Mouse (Mus musculus): ENCODE measurements at regions not wholly inside any gene's neighbourhood (a gene's known extent, or its start where the extent isn't known, plus 50 kb on each side); places are given as distances from the start of the nearest gene placed in this dataset.

- no peak overlapping the region for H3K27ac ChIP-seq (replicated peaks; ENCODE audit: low read depth, low read length)
- H3K4me3 ChIP-seq (ENCODE audit: insufficient read depth, low read depth, low read length): no peak overlapping the region
- peaks cover 11% of the 10 kb centered on the region for H3K4me1 ChIP-seq (ENCODE audit: control insufficient read depth, insufficient read depth, insufficient read length, low read length)
Measured at GRCm38 (mm10) chr11:79802566-79802965, 159.6 kb downstream of the Utp6 start.

- Histone ChIP-seq H3K4me1 (ENCODE audit: control insufficient read depth, insufficient read depth, insufficient read length, low read length) (no peaks in the 10 kb centered on the region), H3K27ac (replicated peaks; ENCODE audit: low read depth, low read length) (no peak overlapping the region), H3K4me3 (ENCODE audit: insufficient read depth, low read depth, low read length) (no peak overlapping the region)
Measured at GRCm38 (mm10) chr11:79800256-79800655, 161.9 kb downstream of the Utp6 start.

DNA sequence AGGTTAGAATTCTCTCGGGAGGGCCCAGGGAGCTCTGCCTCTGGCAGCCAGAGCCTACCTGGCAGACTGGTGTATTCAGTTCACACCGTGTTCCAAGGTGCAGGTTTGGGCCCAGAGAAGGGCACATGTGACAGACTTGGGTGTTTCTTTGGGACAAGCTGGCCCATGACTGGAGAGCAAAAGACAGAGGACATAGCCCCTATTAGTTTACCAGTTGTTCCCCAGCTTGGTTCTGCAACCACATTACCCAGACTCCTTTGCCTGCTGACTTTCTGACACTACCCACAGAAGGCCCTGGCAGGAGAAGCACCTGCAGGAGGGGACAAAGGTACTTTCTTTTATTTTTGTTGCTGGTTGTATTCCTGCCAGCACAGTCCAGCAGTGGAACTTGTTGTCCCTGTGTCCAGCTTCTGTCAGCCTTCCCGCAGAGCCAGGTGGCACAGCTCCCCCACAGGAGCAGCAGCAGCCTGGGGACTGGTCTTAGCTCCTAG, 173.9 kb downstream of the Utp6 start:
- Histone ChIP-seq H3K27ac (replicated peaks; ENCODE audit: low read depth, low read length) (no peak overlapping the region), H3K4me1 (ENCODE audit: control insufficient read depth, insufficient read depth, insufficient read length, low read length) (0 out of 2 replicates have a peak, but pooled peaks cover 2% of the 10 kb centered on the region), H3K4me3 (ENCODE audit: insufficient read depth, low read depth, low read length) (no peak overlapping the region)

- Histone ChIP-seq H3K27ac (replicated peaks; ENCODE audit: low read depth, low read length) (no peak overlapping the region), H3K4me1 (ENCODE audit: control insufficient read depth, insufficient read depth, insufficient read length, low read length) (0 out of 2 replicates have a peak, but pooled peaks cover 2% of the 10 kb centered on the region), H3K4me3 (ENCODE audit: insufficient read depth, low read depth, low read length) (no peak overlapping the region)
Measured at GRCm38 (mm10) chr11:79787766-79788165, 174.4 kb downstream of the Utp6 start.

DNA sequence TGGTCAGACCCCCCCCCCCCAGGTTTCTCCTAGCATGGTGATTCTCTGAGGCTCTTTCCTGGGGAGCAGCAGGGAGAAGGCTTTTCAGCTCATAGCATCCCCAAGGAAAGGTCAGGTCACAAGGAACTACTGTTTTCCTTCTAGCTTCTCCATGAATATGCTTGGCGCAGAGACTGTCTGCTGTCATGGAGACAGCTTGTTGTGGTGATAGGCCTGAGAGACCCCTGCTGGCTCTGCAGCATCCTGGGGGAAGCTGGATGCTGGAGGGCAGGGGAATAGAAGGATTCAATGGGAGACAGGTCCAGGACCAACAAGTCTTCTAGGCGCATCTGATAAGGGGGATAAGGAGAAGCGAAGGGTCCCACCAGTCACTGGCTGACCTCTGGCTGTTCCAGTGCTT, 178.1 kb downstream of the Utp6 start:
- Histone ChIP-seq H3K27ac (replicated peaks; ENCODE audit: low read depth, low read length) (no peak overlapping the region), H3K4me1 (ENCODE audit: control insufficient read depth, insufficient read depth, insufficient read length, low read length) (peaks cover 6% of the 10 kb centered on the region; the same call in 1 of the 2 replicates), H3K4me3 (ENCODE audit: insufficient read depth, low read depth, low read length) (no peak overlapping the region)

- Histone ChIP-seq H3K4me1 (ENCODE audit: control insufficient read depth, insufficient read depth, insufficient read length, low read length) (peaks cover 13% of the 10 kb centered on the region), H3K4me3 (ENCODE audit: insufficient read depth, low read depth, low read length) (no peak overlapping the region), H3K27ac (replicated peaks; ENCODE audit: low read depth, low read length) (no peak overlapping the region)
Measured at GRCm38 (mm10) chr11:79781966-79782365, 180.2 kb downstream of the Utp6 start.

DNA sequence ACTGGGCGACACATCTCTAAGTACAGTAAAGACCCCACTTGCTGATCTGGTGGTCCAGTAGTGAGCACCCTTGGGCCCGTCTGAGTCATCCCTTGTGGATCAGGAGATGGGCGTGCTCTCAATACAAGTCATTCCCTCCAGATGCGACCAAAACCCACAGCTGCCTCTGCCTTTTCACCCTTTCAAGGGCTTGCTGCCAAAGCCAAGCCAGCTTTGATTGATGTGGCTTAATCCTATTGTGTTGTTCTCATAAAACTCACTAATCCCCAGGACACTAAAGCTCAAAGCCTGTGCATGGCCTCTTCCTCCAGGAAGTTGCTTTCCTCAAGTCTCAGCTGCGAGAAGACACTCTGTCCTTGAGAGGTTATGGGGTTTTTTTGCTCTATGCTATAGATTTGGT, 182.4 kb downstream of the Utp6 start:
- H3K27ac ChIP-seq (replicated peaks; ENCODE audit: low read depth, low read length): peak overlapping the region; percentile 67; the same call in 1 of the 2 replicates
- H3K4me1 ChIP-seq (ENCODE audit: control insufficient read depth, insufficient read depth, insufficient read length, low read length): peaks cover 13% of the 10 kb centered on the region

DNA sequence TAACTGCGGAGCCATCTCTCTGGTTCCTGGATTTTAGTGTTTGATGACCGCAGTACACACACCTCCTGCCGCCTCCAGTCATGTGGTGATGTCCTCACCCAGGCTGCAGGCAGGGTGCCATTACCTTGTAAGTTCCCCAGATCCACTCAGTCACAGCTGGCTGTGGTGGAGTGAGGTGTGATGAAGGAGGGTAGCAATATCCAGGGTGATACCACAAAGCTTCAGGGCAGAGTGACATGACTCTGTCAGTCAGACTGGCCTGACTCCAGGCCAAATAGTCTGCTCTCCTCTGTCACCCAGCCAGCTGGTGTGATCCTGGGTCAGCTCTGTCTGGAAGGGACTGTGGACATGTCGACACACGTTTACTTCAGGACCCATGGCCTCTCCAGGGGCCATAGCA, 183.7 kb downstream of the Utp6 start:
- Histone ChIP-seq H3K27ac (replicated peaks; ENCODE audit: low read depth, low read length) (peak overlapping the region; percentile 65), H3K4me1 (ENCODE audit: control insufficient read depth, insufficient read depth, insufficient read length, low read length) (peaks cover 13% of the 10 kb centered on the region), H3K4me3 (ENCODE audit: insufficient read depth, low read depth, low read length) (no peak overlapping the region)

More for the DNA sequence above, 182.4 kb downstream of the Utp6 start:
- no peak overlapping the region for H3K4me3 ChIP-seq (ENCODE audit: insufficient read depth, low read depth, low read length)

DNA sequence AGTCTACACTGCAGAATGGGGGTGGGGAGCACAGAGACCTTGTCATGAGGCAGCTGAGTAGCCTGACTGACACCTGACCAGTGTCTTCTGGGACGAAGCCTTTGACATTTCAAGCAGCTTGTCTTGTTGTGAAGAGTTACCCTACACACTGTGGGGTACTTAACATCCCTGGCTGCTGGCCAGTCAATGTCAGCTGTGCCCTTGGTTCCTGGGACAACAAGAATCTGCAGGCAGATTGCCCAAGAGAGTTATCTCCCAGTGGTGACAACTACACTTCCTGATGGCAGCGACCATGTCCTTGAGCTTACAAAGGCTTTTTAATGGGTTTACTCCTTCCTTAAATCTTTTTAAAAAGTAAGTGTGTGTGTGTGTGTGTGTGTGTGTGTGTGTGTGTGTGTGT, 184.2 kb downstream of the Utp6 start:
- Histone ChIP-seq H3K4me3 (ENCODE audit: insufficient read depth, low read depth, low read length) (no peak overlapping the region), H3K4me1 (ENCODE audit: control insufficient read depth, insufficient read depth, insufficient read length, low read length) (peaks cover 14% of the 10 kb centered on the region), H3K27ac (replicated peaks; ENCODE audit: low read depth, low read length) (peak overlapping the region; percentile 65; the same call in 1 of the 2 replicates)

GRCm38 (mm10) chr11:79776577-79776976, 185.6 kb downstream of the Rab11fip4 start:
- Histone ChIP-seq H3K27ac (replicated peaks; ENCODE audit: low read depth, low read length) (no peak overlapping the region), H3K4me1 (ENCODE audit: control insufficient read depth, insufficient read depth, insufficient read length, low read length) (peaks cover 17% of the 10 kb centered on the region), H3K4me3 (ENCODE audit: insufficient read depth, low read depth, low read length) (no peak overlapping the region)

- H3K27ac ChIP-seq (replicated peaks; ENCODE audit: low read depth, low read length): no peak overlapping the region
- H3K4me3 ChIP-seq (ENCODE audit: insufficient read depth, low read depth, low read length): no peak overlapping the region
- peaks cover 12% of the 10 kb centered on the region for H3K4me1 ChIP-seq (ENCODE audit: control insufficient read depth, insufficient read depth, insufficient read length, low read length)
Measured at GRCm38 (mm10) chr11:79773755-79774154, 182.7 kb downstream of the Rab11fip4 start.

GRCm38 (mm10) chr11:79771431-79771830, 180.4 kb downstream of the Rab11fip4 start:
- H3K4me3 ChIP-seq (ENCODE audit: insufficient read depth, low read depth, low read length): no peak overlapping the region
- H3K27ac ChIP-seq (replicated peaks; ENCODE audit: low read depth, low read length): peak overlapping the region; percentile 80
- peaks cover 4% of the 10 kb centered on the region for H3K4me1 ChIP-seq (ENCODE audit: control insufficient read depth, insufficient read depth, insufficient read length, low read length)

DNA sequence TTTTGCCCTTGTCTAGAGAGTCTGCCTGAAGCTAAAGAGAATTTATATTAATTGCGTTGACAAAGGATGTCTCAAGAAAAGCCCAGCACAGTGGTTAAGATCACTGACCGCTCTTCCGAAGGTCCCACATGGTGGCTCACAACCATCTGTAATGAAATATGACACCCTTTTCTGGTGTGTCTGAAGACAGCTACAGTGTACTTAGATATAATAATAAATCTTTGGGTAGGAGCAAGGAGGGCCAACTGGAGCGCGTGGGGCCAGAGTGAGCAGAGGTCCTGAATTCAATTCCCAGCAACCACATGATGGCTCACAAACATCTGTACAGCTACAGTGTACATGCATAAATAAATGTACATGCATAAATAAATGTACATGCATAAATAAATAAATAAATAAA, 176.1 kb downstream of the Rab11fip4 start:
- H3K27ac ChIP-seq (replicated peaks; ENCODE audit: low read depth, low read length): no peak overlapping the region
- peaks cover 4% of the 10 kb centered on the region for H3K4me1 ChIP-seq (ENCODE audit: control insufficient read depth, insufficient read depth, insufficient read length, low read length)
- H3K4me3 ChIP-seq (ENCODE audit: insufficient read depth, low read depth, low read length): no peak overlapping the region

- H3K4me1 ChIP-seq (ENCODE audit: control insufficient read depth, insufficient read depth, insufficient read length, low read length): peaks cover 4% of the 10 kb centered on the region; the same call in 1 of the 2 replicates
- no peak overlapping the region for H3K4me3 ChIP-seq (ENCODE audit: insufficient read depth, low read depth, low read length)
- no peak overlapping the region for H3K27ac ChIP-seq (replicated peaks; ENCODE audit: low read depth, low read length)
Measured at GRCm38 (mm10) chr11:79766036-79766435, 175.0 kb downstream of the Rab11fip4 start.

DNA sequence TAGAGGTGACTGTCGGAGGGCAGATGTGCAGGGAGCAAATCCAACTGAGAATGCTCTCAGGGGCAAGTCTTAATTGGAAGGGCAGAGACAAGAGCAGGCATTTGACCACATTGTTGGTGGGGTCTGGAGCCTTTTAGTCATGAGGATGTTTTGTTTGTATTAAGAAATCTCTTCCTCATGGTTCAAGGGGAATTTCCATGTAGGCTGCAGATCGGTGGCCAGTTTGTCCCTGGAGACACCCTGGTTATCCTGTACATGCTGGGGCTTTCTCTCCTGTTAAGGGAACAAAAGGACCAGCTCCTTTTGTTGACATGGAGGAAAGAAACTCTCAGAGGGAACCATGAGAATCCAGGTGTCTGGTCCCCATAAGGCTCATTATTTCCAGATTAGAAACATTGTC, 174.4 kb downstream of the Rab11fip4 start:
- Histone ChIP-seq H3K4me1 (ENCODE audit: control insufficient read depth, insufficient read depth, insufficient read length, low read length) (peaks cover 4% of the 10 kb centered on the region; the same call in 1 of the 2 replicates), H3K4me3 (ENCODE audit: insufficient read depth, low read depth, low read length) (no peak overlapping the region), H3K27ac (replicated peaks; ENCODE audit: low read depth, low read length) (no peak overlapping the region)

GRCm38 (mm10) chr11:79764026-79764425, 173.0 kb downstream of the Rab11fip4 start:
- peaks cover 4% of the 10 kb centered on the region; the same call in 1 of the 2 replicates for H3K4me1 ChIP-seq (ENCODE audit: control insufficient read depth, insufficient read depth, insufficient read length, low read length)
- H3K4me3 ChIP-seq (ENCODE audit: insufficient read depth, low read depth, low read length): no peak overlapping the region
- H3K27ac ChIP-seq (replicated peaks; ENCODE audit: low read depth, low read length): no peak overlapping the region

All from brown adipose tissue, adult 24 weeks (tissue).